Mouse (Mus musculus) thymus, postnatal 10 days (tissue): ENCODE measurements around the gene Nhlrc4.
A peak's percentile ranks its signal among the peaks of the same experiment; 100 is the strongest.

Source experiments
- DNase-seq, 2 experiments: peaks; one replicate each; pipeline ENCODE4 v3.0.0; 2021; ENCODE audit warnings: low spot score in 2 of 2

Nhlrc4 gene

DNA sequence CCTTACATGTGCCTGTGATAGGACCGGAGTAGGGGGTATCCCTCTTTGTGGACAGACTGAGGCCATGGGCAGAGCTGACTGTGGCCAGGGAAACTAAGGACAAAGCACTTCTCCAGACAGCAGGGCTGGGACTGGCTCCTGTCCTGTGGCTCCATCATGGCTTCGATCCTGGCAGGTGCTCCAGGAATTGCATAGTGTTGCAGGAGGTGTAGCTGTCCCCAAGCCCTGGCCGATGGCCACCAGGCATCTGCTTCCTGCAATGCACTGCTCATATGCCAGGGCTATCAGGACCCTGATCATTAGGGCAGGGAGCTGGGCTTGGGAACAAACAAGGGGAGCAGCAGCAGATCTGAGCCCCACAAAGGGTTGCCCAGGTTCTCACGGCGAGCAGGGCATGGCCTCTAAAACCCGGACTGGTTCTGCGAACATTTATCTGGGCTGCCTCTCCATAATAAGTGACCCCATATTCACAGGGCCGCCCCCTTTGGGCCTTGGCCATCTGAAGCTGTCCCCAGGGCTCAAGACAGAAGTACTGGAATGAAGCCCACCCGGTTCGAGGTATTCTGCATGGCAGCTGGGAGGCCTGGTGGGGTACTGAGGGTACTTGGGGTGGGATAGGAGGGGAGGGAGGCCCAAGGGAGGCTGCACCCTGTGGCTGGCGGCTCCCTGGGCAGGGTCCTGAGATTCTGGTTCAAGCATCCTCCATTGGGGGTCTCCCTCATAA, 14.2 kb upstream of the Nhlrc4 start:
- DNase-seq: no peak

DNA sequence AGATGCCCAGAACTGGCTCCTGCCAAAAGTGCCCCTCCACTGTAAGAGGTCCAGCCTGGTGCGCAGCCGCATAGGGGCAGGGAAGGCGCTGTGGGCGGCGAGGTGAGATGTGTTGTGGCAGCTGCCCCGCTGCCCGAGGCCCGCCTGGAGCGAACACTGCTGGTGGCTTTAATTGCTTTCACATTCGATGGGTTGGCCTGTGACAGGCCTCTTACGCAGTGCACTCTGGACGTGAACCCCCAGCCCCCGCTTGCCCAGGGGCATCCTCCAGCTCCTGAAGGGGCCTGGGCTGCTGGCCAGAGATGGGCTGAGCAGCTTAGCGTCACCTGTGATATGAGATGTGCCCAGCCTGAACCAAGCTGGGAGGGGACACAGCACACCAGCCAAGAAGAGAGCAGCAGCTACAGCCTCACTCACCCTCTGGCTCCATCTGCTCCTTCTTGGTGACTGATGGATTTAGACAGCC, 12.9 kb upstream of the Nhlrc4 start:
- DNase-seq: no peak

DNA sequence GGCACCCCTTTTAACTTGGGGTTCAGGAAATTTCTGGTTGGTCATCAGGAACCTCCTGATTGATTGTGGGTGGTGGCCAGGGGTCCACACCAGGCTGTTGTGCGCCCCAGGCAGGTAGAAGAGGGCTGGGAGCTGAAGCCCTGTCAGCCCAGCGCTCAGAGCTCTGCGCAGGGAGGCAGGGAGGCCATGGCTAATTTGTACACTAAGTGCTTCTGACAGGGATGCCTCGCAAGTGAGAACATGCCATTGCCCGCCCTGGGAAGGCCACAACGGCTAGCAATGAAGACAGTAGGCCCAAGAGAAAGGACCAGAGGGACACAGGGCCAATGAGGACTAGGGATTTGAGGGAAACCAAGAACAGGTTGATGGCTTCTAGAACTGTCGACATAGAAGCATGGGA, 11.9 kb upstream of the Nhlrc4 start:
- DNase-seq: no peak

DNA sequence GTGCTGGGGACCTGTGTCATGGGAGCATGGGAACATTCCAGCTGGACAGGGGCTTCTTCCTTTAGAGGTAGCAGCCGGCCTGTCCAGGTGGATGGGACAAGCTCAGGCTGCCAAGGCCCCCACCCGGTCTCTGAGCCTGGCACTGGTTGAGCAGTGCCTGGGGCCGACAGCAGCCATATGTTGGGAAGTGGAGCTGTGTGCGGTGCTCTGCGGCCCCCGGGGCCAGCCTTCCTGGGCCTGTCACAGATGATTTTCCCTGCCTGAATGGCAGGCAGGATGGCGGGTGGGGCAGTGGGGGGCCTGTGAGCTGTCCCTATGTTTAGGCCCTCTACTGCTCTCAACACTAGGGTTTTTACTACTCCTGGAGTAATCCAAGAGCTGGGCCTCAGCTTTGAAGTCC, 11.4 kb upstream of the Nhlrc4 start:
- DNase-seq: no peak

DNA sequence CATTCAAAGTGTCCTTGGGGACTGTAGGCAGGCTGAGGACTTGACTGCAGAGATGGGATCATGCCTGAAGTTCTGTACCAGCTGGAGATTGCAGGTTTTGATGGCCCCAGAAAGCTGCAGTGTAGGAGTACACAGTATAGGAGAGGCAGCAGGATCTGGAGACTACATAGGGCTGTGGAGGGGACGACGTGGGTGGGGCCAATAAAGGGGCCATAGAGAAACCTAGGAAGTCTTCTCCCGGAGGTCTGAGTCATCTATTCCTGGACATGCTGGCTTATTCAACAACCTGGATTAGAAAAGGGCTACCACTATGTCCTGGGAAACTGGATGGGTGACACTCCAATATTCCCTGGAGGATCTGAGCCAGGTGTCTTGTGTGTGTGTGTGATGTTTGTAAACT, 11.0 kb upstream of the Nhlrc4 start:
- DNase-seq: no peak

DNA sequence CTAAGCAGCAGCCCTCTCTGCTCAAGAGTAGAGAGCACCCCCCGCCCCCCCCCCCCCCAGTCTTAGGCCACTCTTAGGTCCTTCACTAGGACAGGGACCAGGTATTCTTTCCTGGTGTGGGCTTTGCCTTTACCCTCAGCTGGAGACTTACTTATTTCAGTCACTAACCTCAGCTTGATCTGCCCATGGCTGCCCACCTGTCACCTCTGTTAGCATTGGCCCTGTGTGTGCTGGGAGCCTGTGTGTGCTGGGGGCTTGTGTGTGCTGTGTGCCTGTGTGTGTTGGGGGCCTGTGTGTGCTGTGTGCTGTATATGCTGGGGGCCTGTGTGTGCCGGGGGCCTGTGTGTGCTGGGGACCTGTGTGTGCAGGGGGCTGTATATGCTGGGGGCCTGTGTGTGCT, 9.9 kb upstream of the Nhlrc4 start:
- no peak for DNase-seq

DNA sequence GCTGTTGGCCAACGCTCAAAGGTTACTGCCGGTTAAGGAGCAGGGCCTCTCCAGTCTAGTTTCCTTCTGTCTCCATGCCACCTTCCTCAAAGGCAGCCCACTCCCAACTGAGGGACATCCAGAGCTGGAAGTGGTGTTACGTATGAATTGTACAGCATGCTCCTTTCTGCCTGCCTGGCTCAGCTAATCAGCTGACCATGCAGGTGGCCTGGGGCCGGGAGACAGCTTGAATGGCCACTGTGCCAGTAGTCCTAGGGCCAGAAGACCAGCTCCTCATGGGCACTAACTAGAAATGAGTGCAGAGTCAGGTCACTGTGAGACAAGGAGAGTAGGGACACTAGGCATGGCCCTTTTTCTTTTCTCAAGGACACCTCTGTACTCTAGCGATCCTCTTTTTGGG, 8.4 kb upstream of the Nhlrc4 start:
- no peak for DNase-seq

DNA sequence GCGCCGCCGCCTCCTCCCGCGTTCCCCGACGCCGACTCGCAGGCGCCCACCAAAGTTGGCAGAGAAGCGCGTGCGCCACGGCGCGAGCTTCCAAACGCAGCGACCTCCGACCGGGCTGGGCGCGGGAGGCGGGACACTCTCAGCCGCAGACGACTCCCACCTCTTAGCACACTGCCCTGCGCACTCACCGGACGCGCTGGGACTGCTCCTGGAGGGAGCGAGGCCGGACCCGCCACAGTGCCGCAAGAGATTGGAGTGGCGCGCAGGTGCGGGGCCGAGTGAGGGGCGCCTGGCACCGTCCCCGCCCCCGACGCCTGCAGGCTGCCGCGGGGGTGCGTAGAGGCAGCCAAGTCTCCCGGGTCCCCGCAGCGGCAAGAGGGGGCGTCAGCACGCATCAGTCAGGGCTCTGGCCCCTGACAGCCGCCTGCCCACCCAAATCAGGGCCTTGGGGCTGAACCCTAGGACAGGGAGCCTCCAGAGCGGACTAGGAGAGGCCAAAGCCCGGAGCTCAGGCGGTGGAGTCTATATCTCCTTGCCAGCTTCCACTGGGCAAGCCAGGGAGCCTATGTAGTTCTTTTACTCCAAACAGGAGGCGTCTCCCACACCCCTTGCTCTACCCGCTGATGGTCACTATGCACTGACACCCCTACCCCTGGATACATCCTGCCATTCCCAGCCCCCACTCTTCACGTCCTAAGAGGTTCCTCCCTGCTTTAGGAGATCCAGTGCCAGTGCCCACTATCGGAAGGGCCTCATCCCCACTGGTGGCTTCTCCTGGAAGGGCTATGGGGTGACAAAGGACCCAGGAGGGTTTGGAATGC, 7.3 kb upstream of the Nhlrc4 start, which contains the start of gene A930017K11Rik:
A930017K11Rik (minus strand) TSS at position 763 of the 821 bp plus-strand sequence.
- no peak for DNase-seq

DNA sequence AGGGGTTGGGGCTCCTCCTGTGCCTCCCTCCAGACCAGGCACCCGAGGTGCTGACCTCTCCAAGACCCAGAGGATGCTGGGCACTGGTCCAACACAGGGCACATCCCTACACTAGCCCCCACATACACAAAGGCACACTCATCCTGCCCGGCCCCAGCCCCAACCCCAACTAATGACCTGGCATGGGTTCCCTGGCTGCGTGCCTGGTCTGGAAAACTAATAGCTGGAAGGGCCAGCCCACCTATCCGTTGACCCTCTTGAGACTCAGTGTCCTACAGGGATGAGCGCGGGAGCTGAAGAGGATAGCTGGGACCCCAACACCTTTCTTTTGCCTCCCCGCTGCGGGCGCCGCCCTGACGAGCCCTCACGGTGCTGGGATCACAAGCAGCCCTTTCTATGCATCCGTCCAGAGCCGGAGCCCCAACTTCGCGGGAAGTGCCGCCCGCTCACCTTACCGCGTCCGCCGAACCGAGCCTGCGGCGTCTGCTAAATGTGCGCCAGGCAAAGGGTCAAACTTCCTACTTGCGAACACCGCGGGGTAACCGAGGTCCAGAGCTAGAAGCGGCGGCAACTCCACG, 6.6 kb upstream of the Nhlrc4 start:
- no peak for DNase-seq

DNA sequence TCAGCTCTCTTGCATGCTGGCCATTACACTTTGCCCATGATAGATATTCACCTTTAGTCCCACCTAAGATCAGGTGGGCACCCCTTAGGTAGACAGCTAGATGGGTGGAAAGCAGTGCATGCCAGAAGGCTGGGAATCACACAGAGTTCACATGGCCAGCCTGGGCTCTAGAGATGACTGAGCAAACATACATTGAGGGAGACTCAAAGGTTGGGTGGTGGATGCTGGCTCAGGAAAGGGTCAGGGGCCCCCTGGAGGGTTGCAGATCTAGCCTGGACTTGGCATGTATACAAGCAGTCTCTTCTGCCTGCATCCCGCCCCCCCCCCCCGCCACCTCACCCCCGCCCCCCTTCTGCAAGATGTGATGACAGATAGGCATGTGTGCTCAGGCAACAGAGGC, 5.9 kb upstream of the Nhlrc4 start:
- DNase-seq: no peak

DNA sequence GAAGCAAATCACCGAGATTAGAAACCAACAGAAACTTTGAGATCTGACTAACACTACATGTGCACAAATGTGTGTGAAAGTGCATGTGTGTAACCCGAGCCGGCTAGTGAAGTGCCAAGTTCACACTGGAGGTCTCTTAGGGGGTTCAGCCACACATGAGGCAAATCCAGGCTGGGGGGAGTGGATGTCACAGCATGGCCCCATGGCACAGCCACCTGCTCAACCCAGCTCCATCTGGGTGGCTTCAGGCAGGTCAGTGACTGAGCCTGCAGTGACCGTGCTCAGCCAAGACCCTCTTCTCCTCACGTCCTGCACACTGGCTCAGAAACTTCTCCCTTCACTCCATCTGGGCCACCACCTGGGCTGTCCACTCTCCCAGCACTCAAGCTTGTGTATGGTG, 5.2 kb upstream of the Nhlrc4 start:
- no peak for DNase-seq

DNA sequence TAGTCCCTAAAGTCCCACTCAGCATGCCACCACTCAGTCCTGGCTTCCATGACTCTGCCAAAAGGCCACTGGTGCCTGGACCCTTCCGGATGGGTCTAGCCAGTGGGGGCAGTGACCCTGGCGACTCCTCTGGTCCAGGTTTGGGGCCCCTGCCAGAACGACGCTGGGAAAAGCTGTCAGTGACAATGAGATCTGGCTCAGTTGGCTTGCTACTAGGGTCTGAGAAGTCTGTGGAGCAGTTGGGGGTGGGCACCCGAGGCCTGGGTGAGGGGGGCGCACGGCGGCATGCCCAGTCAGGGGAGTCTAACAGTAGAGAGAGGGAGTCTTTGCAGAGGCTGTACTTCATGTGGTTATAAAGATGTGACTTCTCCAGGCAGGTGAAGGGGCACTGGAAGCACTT, 3.3 kb upstream of the Nhlrc4 start:
- no peak for DNase-seq

DNA sequence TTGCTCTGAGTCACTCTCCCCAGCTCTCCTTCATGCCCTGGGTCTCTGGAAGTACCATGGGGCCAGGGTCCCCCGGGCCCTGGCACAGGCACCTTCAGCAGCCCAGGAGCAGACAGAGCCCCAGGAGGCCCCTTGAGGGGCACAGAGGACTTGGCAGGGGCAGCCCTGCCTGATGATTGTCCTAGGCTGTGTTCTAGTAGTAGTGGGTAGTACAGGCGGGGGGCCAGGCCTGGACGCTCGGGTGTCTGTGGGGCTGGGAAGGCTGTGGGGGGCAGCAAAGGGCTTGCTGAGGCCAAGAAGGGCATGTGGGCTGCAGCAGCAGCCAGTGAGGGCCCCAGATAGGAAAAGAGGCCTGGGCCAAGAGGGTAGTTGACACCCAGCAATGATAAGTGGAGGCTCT, 2.8 kb upstream of the Nhlrc4 start:
- no peak for DNase-seq

DNA sequence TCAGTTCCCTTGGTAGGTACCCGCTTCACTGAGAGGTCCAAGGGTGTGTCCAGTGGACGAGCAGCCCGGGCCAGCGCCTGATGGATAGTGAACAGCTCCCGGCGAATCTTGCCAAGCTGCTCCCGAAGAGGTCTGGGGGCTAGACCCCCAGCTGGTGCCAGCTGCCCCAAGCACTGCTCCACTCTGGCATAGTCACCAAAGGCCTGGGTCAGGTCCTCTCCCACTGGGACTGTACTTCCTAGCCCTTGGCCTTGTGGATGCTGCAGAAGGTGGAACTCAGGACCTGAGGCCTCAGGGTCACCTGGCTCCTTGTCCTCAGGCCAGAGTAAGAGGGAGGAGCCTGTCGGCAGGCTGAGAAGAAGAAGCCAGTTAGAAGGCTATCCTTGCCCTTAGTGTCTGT, 2.1 kb upstream of the Nhlrc4 start:
- DNase-seq: no peak

DNA sequence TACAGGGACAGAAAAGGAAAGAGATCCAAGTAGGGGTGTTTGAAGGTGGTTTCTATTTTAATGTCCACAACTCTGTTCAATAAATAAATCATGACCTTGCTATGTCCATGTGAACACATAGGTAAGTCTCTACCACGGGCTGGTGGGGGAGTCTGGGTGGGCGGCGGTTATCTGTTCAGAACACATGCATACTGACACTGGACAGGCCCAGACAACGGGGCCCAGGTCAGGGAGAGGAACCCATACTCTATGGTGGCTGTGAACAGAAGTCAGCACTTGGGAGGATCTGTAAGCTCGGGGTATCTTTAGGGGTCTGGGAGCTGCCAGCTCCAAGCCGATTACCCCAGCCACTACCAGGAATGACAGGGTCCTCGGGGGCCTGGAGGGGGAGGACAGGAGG, 1.6 kb upstream of the Nhlrc4 start:
- no peak for DNase-seq

DNA sequence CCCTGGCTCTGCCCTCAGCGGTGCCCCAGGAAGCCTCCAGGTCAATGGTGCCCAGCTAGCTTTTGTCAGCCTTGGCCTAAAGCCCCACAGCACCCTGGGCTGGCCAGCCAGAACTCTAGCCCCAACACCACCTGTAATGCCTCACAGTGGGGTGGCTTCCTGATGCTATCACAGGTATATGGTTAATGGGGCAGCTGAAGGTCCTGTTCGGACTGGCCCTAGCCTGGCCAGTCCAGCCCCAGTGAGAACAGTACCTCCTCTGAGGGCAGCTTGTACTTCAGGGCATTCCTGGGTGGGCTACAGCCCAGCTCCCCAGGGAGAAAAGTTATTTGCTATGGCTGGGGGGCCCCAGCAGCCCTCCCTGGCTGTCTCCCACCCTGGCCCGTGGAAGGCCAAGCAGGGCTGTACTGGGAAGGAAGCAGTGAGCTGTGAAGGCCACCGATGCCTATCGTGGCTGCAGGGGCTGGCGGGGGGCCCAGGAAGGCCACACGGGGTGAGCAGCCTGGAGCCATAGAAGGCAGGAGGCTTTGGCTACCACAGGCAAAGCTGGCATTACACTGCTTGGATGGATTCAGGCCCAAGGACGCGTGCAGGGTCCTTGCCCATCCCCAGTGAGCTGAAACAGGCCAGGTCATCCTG, 875 bp upstream of the Nhlrc4 start:
- DNase-seq: no peak

DNA sequence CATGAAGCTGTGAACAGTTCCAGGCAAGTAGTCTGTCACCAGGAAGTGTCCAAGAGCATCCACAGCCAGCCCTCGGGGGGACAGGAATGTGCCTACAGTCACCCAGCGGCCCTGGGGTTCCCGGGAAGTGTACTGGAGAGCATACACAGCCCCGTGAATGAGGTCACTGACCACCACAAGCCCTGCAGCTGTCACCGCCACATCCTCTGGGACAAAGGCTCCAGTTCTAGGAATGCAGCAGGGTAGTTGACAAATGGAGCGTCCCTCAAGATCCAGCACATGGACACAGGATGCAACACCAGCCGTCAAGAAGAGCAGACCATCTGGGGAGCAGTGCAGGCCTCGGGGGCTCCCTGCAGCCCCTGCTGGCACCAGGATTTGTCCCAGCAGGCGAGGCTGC, 992 bp downstream of the Nhlrc4 start:
- no peak for DNase-seq

DNA sequence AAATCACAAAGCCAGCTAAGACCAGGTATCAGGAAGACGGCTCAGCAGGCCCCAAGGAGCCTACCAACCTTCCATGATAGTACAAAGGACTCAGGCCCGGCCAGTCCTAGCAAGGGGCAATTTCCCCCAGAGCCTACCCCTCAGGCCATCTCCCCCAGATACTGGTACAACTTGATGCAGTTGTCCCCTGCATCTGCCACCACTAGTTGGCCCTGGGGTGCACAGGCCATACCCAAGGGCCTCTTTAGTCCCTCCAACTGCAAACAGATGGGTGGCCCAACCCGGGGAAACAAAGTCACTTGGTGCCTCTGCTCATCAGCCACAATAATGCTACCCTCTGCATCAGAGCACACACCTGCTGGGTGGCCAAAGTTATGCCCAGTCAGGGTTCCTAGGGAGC, 1.5 kb downstream of the Nhlrc4 start:
- no peak for DNase-seq

DNA sequence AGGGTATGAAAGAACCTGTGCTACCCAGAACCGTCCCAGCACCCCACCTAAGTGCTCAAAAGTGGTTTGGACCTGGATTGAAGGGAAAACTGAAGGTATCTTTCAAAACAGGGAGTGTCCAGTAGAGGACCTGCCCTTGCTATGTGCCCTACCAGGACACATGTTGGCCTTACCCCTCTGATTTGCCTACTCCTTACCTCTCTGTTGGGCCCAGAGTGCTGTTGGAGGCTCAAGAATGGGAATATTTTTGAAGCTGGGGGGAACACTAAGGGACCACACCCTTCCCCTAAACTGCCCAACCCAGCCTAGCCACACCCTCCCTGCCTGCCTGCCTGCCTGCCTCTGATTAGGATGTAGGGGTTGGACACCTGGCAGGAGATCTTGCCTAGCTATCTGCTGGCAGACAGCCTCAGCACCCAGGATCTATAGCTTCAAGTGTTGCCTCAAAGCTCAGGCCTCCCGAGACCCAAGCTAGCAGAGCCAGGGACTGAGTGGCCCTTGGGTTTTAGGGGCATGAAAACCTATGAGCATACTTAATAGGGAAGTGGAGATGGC, 2.1 kb downstream of the Nhlrc4 start:
- DNase-seq: no peak

DNA sequence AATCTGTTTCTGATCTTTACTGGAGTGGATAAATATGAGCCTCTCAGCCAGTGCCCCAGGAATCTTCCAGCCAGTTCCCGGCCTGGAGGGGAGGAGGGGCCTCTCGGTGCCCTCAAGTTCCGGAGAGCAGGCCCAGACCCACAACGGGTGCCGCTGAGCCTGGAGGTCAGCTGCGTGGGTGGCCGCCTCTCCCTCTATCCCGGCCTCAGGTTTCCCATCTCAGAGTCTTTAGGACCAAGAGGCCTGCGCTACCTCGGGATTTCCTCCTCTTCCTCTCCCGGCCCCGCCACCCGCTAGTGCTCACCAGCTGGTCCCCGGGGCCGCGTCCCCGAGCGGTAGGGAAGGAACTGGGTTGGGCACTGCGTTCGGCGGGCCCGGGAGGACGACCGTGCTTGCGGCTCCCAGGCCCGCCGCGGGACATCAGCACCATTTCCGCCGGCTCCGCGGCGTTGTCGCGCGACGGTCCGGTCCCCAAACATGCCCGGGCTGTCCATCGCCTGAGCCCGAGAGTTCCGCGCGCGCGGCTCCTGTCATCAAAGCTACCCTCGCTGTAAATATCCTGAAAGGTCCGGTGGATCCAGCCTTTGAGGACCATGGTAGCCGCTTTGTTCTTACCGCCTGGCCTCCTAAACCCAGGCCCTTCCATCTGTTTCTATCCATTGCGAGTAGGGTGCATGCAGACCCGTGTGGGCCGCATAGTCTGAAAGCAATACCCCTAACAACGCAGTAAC, 3.1 kb downstream of the Nhlrc4 start:
- DNase-seq: peak; percentile 43 to 72

DNA sequence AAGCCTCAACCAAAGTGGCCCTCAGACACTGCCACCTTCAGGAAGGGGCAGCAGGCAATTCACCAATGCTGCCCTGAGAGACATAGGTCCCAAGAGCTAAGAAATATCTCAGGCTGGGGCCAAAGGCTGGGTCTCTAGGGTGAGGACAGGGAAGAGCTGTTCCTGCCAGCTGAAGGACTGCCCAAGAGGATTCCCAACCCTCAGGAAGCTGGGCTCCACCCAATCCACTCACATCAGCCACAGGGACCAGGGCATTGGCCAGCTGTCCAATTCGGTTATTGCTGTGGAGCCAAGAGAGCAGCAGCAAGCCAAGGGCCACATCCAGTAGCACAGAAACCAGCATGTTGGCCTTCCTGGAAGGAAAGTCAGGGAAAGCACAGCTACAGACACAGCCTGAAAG, 10.2 kb downstream of the Nhlrc4 start:
- DNase-seq: no peak
